Mouse (Mus musculus) embryonic facial prominence, embryonic 13.5 days (tissue): ENCODE results near the gene Pigq. TPM values are rescaled to one million over a fixed set of nuclear protein-coding genes. Genes with fewer than 3 reads are reported as not detected.

Experiments used
- ATAC-seq: fragments of 200-750 bp; cut with Nextera tagmentation; 2 replicates; pipeline ENCODE4 v1.8.0; 2017; ENCODE audit warnings: low read depth; ENCODE audit not compliant: insufficient number of reproducible peaks, insufficient read depth, low FRiP score, low TSS enrichment
- H3K27ac ChIP-seq: fragments of 300-500 bp; sonication (generic); 2 replicates; pipeline ENCODE4 v1.5.1; 2015; ENCODE audit warnings: moderate library complexity, mild to moderate bottlenecking, inconsistent platforms
- H3K27me3 ChIP-seq: fragments of 300-500 bp; sonication (generic); 2 replicates; pipeline ENCODE4 v1.6.1; 2015; ENCODE audit warnings: mild to moderate bottlenecking, inconsistent platforms
- H3K36me3 ChIP-seq: fragments of 300-500 bp; sonication (generic); 2 replicates; pipeline ENCODE4 v1.6.1; 2015; ENCODE audit warnings: mild to moderate bottlenecking, inconsistent platforms
- H3K4me1 ChIP-seq: fragments of 300-500 bp; sonication (generic); 2 replicates; pipeline ENCODE4 v1.6.1; 2015; ENCODE audit warnings: inconsistent platforms
- H3K4me2 ChIP-seq: fragments of 300-500 bp; sonication (generic); 2 replicates; pipeline ENCODE4 v1.6.1; 2015; ENCODE audit warnings: moderate library complexity, mild to moderate bottlenecking, inconsistent platforms
- H3K4me3 ChIP-seq: fragments of 300-500 bp; sonication (generic); 2 replicates; pipeline ENCODE4 v1.5.1; 2015; ENCODE audit warnings: mild to moderate bottlenecking, inconsistent platforms
- H3K9ac ChIP-seq: fragments of 300-500 bp; sonication (generic); 2 replicates; pipeline ENCODE4 v1.6.1; 2015; ENCODE audit warnings: mild to moderate bottlenecking, inconsistent platforms
- H3K9me3 ChIP-seq: fragments of 300-500 bp; sonication (generic); 2 replicates; pipeline ENCODE4 v1.6.1; 2016; ENCODE audit warnings: inconsistent platforms
- WGBS: fragments of 180-500 bp; shearing (Covaris S2); methylation state at CpG from one replicate; pipeline ENCODE4 v1.1.7; 2015; ENCODE audit warnings: mixed read lengths; 5-methylcytosine and 5-hydroxymethylcytosine counted together
- polyA plus RNA-seq: library from polyadenylated mRNA; unstranded; fragments of >200 nt; fragmentation: Nextera tagmentation; extraction: Ambion mirVana; gene quantifications from 2 replicates; pipeline ENCODE4 v1.2.1, GENCODE M21; 2015

Gene Pigq
- 50.6 and 53.8 TPM in 2 replicates for polyA plus RNA-seq

DNA sequence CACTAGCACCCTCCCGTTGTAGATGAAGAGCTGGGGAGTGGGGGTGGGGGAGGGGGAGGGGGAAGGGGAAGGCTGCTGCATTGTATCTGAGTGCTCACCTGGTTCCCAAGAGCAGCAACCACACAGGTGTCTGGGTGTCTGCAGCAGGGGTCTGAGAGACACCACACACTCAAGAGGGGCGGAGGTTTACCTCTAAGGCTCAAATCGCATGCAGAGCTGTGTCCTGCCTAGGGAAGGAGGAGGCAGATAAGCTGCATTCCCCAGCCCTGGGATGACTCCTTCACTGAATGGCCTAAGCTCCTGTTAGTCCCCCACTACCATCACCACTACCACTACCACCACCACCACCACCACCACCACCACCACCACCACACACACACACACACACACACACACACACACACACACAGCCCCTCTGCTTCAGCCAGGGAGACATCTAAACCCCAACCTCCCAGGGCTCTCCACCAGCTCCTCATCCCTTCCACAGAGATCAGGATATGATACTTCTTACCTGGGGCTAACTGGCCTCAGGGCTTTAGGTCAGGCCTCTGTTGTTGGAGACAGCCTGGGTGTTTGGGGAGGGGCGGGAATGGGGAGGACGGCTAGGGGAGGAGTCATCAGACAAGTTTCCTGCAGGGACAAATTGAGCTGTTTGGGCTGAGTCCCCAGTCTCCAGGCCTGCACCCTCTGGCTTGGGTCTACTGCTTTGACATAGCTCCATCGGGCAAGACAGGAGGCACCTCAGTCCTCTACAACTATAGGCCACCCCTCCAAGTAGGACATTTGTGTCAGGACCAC is at the start of gene Pigq, which contains the start of gene Nhlrc4:
TSS of gene Pigq (minus strand) at position 571 of the 798 bp plus-strand sequence.
TSS of gene Nhlrc4 (minus strand) at position 596 of the 798 bp plus-strand sequence.
- Histone ChIP-seq H3K4me3 (no peak within 1 kb of the TSS), H3K9me3 (no peaks in the 10 kb centered on the region), H3K27me3 (peaks cover under 1% of the 10 kb centered on the region; the same call in 1 of the 2 replicates), H3K27ac (no peak within 1 kb of the TSS), H3K4me2 (no peak within 1 kb of the TSS), H3K36me3 (no peaks in the 10 kb centered on the region), H3K4me1 (peaks cover 27% of the 10 kb centered on the region), H3K9ac (no peak within 1 kb of the TSS)
- no peak for ATAC-seq
- WGBS: 44% methylated on average over 6 of the region's 6 CpGs

DNA sequence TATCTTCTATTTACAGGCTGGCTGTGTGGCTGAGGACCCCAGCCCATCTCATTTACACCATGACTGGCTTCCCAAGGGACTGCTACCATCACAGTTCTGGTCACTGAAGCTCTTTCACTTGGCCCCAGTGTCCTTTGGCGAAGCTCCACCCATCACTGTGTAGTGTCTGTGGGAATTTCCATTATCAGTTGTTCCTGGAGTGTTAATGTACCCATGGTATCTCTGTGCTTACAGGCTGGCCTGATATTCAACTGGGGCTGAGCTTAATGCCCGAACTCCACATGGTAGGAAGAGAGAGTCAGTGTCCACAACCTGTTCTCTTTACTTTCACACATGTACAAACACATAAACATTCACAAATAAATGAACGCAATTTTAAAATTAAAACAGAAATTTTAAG is 48.8 kb upstream of the Pigq start:
- Histone ChIP-seq H3K4me2 (no peak overlapping the region), H3K27ac (no peak overlapping the region), H3K27me3 (no peaks in the 10 kb centered on the region), H3K9ac (no peak overlapping the region), H3K36me3 (peaks cover 80% of the 10 kb centered on the region), H3K4me3 (no peak overlapping the region), H3K9me3 (no peaks in the 10 kb centered on the region), H3K4me1 (no peaks in the 10 kb centered on the region)
- ATAC-seq: no peak
- 93% methylated on average over 3 of the region's 3 CpGs for WGBS

DNA sequence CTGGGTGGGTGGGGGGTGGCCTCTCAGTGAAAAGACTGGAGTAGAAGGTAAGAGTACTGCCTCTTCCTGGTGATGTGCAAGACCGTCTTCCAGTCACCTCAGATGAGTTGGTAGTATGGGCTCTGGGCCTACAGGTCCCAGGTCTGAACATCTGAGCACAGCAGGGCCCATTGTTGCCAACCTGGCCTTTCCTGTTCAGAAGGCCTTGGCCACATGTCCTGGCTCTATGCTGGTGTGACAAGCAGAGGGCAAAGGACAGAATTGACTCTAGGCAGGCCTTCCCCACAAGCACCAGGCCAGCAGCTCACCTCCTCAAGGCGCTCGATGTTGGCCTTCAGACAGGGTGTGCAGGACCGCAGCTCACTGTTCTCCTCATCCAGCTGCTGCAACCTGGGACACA is 47.5 kb upstream of the Pigq start:
- WGBS: 97% methylated on average over 4 of the region's 4 CpGs
- Histone ChIP-seq H3K4me2 (no peak overlapping the region), H3K9me3 (no peaks in the 10 kb centered on the region), H3K27me3 (no peaks in the 10 kb centered on the region), H3K36me3 (peaks cover 68% of the 10 kb centered on the region), H3K4me1 (no peaks in the 10 kb centered on the region), H3K4me3 (no peak overlapping the region), H3K27ac (no peak overlapping the region), H3K9ac (no peak overlapping the region)
- ATAC-seq: no peak

DNA sequence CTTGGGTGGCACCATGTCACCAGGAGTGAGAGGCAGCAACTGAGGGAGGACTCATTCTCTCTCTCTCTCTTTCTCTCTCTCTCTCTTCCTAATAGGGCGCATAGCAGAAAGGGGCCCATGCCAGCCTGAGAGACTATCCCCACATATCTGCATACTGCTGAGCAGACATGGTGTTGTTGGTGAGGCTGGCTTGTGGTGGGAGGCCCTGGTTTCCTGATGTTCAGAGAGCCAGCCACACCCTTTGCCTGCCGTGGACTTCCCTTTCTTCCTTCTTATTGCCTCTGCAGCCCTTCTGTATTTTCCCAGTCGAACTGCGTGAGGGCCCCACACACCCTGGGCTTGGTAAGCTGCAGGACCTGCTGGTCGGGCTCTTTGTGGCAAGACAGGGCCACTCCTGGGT is 45.6 kb upstream of the Pigq start:
- 94% methylated on average over 5 of the region's 5 CpGs for whole genome bisulfite sequencing
- Histone ChIP-seq H3K36me3 (peaks cover 56% of the 10 kb centered on the region), H3K9ac (no peak overlapping the region), H3K4me3 (no peak overlapping the region), H3K27me3 (no peaks in the 10 kb centered on the region), H3K4me1 (peaks cover 6% of the 10 kb centered on the region; the same call in 1 of the 2 replicates), H3K27ac (no peak overlapping the region), H3K4me2 (no peak overlapping the region), H3K9me3 (no peaks in the 10 kb centered on the region)
- ATAC-seq: no peak

GRCm38 (mm10) chr17:25985306-25986294 is 40.9 kb upstream of the Pigq start, which contains the start of gene Capn15:
Gene Capn15, minus strand, starts transcription at chr17:25985796.
- under 1% methylated on average over 91 of the region's 91 CpGs for WGBS
- H3K9ac ChIP-seq: peak within 1 kb of the TSS; percentile 96
- peak; percentile 99 for ATAC-seq

DNA sequence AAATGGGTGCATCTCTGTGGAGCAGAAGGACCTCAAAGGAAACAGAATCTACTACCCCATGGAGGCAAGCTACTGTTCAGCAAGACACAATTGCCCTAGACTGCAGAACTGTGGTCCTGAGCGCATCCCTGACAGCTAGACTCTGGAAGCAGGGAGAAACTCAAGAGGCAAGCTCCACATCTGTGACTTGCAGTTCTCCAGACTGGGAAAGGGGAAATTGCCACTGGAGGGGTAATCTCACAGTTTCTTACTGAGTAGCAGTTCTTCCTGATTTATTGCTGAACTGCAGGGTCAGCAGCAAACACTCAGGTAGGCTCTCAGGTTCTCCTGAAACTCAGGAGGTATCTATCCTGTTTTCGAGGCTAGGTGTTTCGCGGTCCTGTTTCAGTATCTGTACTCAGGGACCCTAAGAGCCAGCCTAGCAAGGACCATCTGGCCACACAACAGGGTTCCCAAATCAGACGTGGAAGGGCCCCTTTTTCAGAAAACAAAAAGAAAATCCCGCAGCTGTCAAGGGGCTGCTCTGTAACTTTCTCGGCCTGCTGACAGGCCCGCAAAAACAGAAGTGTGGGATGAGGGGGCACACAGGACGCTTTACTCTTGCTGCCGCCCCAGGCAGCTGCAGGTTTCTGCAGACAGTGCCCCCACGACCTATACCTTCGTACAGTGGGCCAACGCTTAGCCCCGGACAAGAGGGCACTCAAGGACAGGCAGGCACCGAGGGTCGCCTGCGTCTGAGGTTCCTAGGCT is 40.0 kb upstream of the Pigq start:
- Histone ChIP-seq H3K27me3 (no peaks in the 10 kb centered on the region), H3K4me3 (peak overlapping the region; percentile 72), H3K4me2 (peak overlapping the region; percentile 86), H3K4me1 (peaks cover 36% of the 10 kb centered on the region), H3K9me3 (no peaks in the 10 kb centered on the region), H3K9ac (peak overlapping the region; percentile 96), H3K36me3 (peaks cover 5% of the 10 kb centered on the region), H3K27ac (peak overlapping the region; percentile 88)
- no peak for ATAC-seq
- 11% methylated on average over 17 of the region's 17 CpGs for WGBS

More at GRCm38 (mm10) chr17:25985306-25986294, 40.9 kb upstream of the Pigq start, which contains the start of gene Capn15:
- Histone ChIP-seq H3K4me1 (peaks cover 29% of the 10 kb centered on the region), H3K9me3 (no peaks in the 10 kb centered on the region), H3K4me2 (peak within 1 kb of the TSS; percentile 86), H3K27ac (peak within 1 kb of the TSS; percentile 88), H3K36me3 (peaks cover 13% of the 10 kb centered on the region), H3K27me3 (no peaks in the 10 kb centered on the region), H3K4me3 (peak within 1 kb of the TSS; percentile 72)

GRCm38 (mm10) chr17:25984066-25984465 is 39.3 kb upstream of the Pigq start:
- 98% methylated on average over 1 of the region's 1 CpGs for WGBS
- Histone ChIP-seq H3K4me3 (peak overlapping the region; percentile 72), H3K27me3 (no peaks in the 10 kb centered on the region), H3K9me3 (no peaks in the 10 kb centered on the region), H3K27ac (no peak overlapping the region), H3K4me1 (peaks cover 38% of the 10 kb centered on the region), H3K36me3 (no peaks in the 10 kb centered on the region; the same call in 1 of the 2 replicates), H3K9ac (peak overlapping the region; percentile 96), H3K4me2 (peak overlapping the region; percentile 86)
- no peak for ATAC-seq

DNA sequence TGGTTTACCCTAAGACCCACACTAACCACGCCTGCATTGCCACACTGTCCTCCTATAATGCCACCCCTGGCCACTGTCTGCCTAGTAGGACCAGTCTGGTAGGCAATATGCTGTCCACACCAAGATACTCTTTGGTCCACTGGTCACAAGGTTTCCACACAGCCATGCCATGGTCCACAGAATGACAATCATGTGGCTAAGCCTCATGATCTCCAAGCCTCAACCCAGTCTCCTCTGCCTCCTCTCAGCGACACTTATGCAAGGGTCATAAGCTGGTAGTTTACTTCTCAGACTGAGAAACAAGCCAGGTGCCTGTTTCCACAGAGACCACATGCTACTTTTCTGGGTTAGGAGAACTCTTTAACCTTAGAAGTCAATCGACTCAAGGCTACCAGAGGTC is 38.2 kb upstream of the Pigq start:
- H3K36me3 ChIP-seq: peaks cover 2% of the 10 kb centered on the region
- H3K9ac ChIP-seq: 0 out of 2 replicates have a peak overlapping the region, but pooled peaks have one; percentile 27
- no peak overlapping the region for H3K4me2 ChIP-seq
- WGBS: 92% methylated on average over 3 of the region's 3 CpGs
- peaks cover 38% of the 10 kb centered on the region for H3K4me1 ChIP-seq
- no peaks in the 10 kb centered on the region for H3K9me3 ChIP-seq
- H3K4me3 ChIP-seq: no peak overlapping the region
- ATAC-seq: no peak
- no peak overlapping the region for H3K27ac ChIP-seq
- H3K27me3 ChIP-seq: no peaks in the 10 kb centered on the region

- Histone ChIP-seq H3K36me3 (peaks cover 7% of the 10 kb centered on the region; the same call in 1 of the 2 replicates), H3K4me3 (no peak overlapping the region), H3K4me2 (no peak overlapping the region), H3K27me3 (no peaks in the 10 kb centered on the region), H3K4me1 (peaks cover 33% of the 10 kb centered on the region), H3K9me3 (no peaks in the 10 kb centered on the region), H3K27ac (no peak overlapping the region), H3K9ac (peak overlapping the region; percentile 33; the same call in 1 of the 2 replicates)
- no peak for ATAC-seq
- WGBS: 85% methylated on average over 5 of the region's 5 CpGs
Observed at GRCm38 (mm10) chr17:25980854-25981253, 36.1 kb upstream of the Pigq start.

DNA sequence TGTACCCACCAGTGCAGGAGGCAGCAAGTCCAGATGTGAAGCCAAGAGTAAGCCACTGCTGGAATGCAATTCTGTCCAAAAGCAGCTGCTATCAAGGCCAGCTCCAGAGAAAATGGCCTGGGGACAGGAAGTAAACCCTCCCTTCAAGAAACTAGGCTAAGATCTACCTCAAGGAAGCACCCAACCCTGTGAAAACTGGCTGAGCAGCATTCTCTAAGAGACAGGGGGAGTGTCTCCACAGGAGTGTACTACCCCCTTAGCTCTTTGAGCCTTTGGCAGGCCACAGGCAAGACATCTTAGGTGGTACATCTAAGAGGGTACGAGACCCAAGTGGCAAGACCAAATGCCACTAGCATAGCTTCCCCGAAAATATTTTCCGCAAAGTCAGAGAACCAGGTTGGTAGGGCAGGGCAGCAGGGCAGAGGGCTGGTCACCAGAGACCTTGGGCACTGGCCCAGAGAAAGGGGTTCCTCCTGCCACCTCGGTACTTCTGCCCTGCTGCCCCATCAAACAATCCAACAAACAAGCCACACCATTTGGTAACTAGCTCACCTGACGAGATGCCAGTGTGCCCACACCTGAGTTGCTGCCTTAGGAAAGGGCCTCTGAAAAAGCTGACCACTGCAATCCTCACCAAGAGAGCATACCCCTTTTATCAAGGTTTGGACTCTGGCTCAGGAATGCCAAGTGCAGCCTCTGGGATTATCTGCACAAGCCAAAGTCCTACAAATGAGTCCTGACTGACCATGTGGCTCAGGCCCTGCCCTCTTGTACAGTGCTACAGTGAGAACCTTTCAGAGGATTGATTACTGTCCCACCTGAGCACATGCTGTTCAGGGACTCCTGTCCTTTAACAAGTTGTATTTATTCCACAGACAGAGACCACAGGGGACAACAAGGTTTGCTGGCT is 35.3 kb upstream of the Pigq start:
- peak overlapping the region; percentile 33; the same call in 1 of the 2 replicates for H3K27ac ChIP-seq
- H3K27me3 ChIP-seq: no peaks in the 10 kb centered on the region
- H3K9ac ChIP-seq: no peak overlapping the region
- H3K4me2 ChIP-seq: no peak overlapping the region
- H3K9me3 ChIP-seq: no peaks in the 10 kb centered on the region
- peaks cover 7% of the 10 kb centered on the region; the same call in 1 of the 2 replicates for H3K36me3 ChIP-seq
- peaks cover 35% of the 10 kb centered on the region for H3K4me1 ChIP-seq
- ATAC-seq: no peak
- WGBS: 81% methylated on average over 5 of the region's 5 CpGs
- no peak overlapping the region for H3K4me3 ChIP-seq
